Mouse (Mus musculus): Measurements from ENCODE around the gene Plekho2. TPM values are rescaled to one million over a fixed set of nuclear protein-coding genes. Genes with fewer than 3 reads are reported as not detected.

Plekho2 gene
- polyA plus RNA-seq, 1 experiment from 2014 or later, result 13.4 TPM

DNA sequence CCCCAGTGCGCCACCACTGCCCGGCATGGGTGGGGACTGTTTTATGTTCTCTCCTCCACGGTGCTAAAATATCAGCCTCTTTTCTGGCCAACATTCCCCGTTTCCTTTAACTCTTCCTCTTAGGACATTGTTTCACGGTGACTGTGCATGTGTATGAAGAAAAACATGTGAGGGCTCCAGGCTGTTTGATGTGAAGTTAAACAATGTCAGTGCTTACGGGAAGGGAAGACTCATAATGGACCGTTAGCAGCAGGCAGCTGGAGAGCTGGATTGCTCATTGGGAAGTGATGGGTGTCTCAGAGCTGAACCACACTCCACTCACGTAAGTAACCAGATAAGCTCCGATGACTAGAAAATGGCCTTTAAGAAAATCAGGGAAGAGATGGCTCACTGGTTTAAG is 40.1 kb downstream of the Plekho2 start:
- no peaks in the 10 kb centered on the region for H3K9me3 ChIP-seq (replicated peaks; ENCODE audit: low read length)
- H3K36me3 ChIP-seq (ENCODE audit: insufficient read depth, low read length), result no peaks in the 10 kb centered on the region
- no peak for TF ChIP-seq CTCF (IDR thresholded peaks at IDR 0.05; ENCODE audit: low read depth)
- 77% methylated on average over 9 of the region's 9 CpGs for WGBS
- no peaks in the 10 kb centered on the region for H3K4me1 ChIP-seq (replicated peaks; ENCODE audit: insufficient read depth, low read length)
- no peak overlapping the region for H3K9ac ChIP-seq (ENCODE audit: low read depth, low read length)
- DNase-seq (ENCODE audit: low spot score) (no peak), ATAC-seq (replicated peaks; ENCODE audit: low FRiP score, low read depth) (no peak)
- no peak overlapping the region for H3K27ac ChIP-seq
- no peak overlapping the region for H3K4me2 ChIP-seq (ENCODE audit: low read length)
- H3K27me3 ChIP-seq (ENCODE audit: insufficient read depth, low read length), result no peaks in the 10 kb centered on the region
- no peak overlapping the region for H3K4me3 ChIP-seq (replicated peaks; ENCODE audit: low read depth, low read length)

DNA sequence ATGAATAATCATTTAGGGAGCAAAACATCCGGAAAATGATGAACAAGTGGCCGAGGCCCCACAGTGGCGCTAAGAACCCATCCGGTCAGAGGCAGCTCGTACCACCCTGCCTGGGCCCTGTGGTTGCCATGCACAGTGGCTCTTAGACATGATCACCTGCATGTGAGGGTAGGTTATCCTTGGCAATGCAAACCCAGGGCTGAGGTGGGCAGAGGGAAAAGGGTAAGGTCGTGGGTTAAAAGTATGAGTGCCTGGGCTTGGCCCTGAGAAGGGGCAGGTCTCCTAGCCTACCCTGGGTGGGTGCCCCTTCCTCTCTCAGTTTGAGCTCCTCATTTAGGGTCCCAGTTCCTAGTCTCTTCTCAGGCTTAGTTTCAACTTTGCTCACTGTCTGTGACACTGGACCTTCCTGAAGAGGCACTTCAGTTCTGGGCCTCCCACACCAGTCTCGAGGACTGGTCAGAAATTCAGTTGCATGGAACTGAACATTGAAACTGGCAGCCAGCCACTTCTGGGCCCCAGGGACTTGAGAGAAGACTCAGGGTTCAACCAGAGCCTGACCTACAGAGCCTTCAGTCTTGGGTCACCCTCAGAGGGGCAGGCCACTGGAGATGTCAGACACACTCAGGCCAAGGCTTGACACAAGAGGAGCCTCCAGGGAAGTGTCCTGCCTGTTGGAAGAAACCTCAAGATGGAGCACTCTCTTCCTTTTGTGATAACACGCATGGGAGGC is 41.8 kb downstream of the Plekho2 start:
- ATAC-seq (replicated peaks; ENCODE audit: low FRiP score, low read depth) (no peak), DNase-seq (ENCODE audit: low spot score) (no peak)
- Histone ChIP-seq H3K4me1 (replicated peaks; ENCODE audit: insufficient read depth, low read length) (no peaks in the 10 kb centered on the region), H3K9ac (ENCODE audit: low read depth, low read length) (no peak overlapping the region), H3K36me3 (ENCODE audit: insufficient read depth, low read length) (no peaks in the 10 kb centered on the region), H3K27ac (no peak overlapping the region), H3K4me3 (replicated peaks; ENCODE audit: low read depth, low read length) (no peak overlapping the region), H3K27me3 (ENCODE audit: insufficient read depth, low read length) (no peaks in the 10 kb centered on the region), H3K9me3 (replicated peaks; ENCODE audit: low read length) (no peaks in the 10 kb centered on the region), H3K4me2 (ENCODE audit: low read length) (no peak overlapping the region)
- 89% methylated on average over 8 of the region's 8 CpGs for WGBS
- no peak for TF ChIP-seq CTCF (IDR thresholded peaks at IDR 0.05; ENCODE audit: low read depth)

DNA sequence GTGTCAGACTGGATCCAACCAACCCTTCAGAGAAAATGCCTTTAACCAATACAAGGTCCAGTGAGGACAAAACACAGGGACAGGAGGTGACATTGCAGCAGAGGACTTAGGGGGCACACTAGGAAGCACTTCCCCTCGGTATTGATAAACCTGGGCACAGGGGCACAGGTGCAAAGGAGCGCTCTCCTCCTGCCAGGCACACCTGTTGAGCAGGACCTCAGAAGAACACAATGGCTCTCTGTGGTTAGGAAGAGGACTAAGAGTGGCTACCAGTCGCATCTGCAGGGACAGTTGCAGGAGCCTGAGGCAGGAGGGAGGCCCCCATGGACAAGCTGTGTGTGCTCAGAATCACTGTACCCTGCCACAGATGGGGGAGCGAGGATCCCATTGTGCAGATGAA is 43.3 kb downstream of the Plekho2 start:
- no peaks in the 10 kb centered on the region for H3K9me3 ChIP-seq (replicated peaks; ENCODE audit: low read length)
- no peaks in the 10 kb centered on the region for H3K36me3 ChIP-seq (ENCODE audit: insufficient read depth, low read length)
- no peaks in the 10 kb centered on the region for H3K27me3 ChIP-seq (ENCODE audit: insufficient read depth, low read length)
- H3K4me3 ChIP-seq (replicated peaks; ENCODE audit: low read depth, low read length), result no peak overlapping the region
- DNase-seq (ENCODE audit: low spot score) (no peak), ATAC-seq (replicated peaks; ENCODE audit: low FRiP score, low read depth) (no peak)
- TF ChIP-seq CTCF (IDR thresholded peaks at IDR 0.05; ENCODE audit: low read depth), result no peak
- 77% methylated on average over 4 of the region's 4 CpGs for WGBS
- no peak overlapping the region for H3K27ac ChIP-seq
- no peak overlapping the region for H3K9ac ChIP-seq (ENCODE audit: low read depth, low read length)
- H3K4me1 ChIP-seq (replicated peaks; ENCODE audit: insufficient read depth, low read length), result no peaks in the 10 kb centered on the region
- no peak overlapping the region for H3K4me2 ChIP-seq (ENCODE audit: low read length)

DNA sequence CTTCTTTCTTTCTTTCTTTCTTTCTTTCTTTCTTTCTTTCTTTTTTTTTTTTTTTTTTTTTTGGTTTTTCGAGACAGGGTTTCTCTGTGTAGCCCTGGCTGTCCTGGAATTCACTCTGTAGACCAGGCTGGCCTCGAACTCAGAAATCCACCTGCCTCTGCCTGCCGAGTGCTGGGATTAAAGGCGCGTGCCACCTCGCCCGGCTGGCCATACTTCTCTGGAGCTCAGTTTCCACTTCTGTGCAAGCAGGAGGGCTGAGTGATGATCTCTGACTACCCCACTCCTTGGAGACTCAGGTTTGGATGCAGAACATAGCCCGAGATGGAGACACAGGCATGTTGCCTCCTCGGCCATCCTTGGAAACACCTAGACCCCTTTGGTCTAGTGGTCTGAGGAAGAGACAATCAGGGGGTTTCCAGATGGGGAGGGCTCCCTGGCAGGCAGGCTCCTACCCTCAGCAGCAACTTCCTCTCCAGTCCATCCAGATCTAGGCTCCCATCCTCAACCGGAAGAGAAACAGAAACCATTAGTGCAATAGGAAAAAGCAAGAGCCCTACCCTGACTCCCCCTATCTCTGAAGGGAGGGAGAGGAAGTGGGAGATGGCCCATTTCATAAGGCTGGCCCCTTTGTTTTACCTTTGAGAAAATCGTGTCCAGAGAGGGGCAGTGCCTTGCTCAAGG is 43.9 kb downstream of the Plekho2 start:
- no peaks in the 10 kb centered on the region for H3K9me3 ChIP-seq (replicated peaks; ENCODE audit: low read length)
- H3K27me3 ChIP-seq (ENCODE audit: insufficient read depth, low read length), result no peaks in the 10 kb centered on the region
- no peak overlapping the region for H3K9ac ChIP-seq (ENCODE audit: low read depth, low read length)
- DNase-seq (ENCODE audit: low spot score) (no peak), ATAC-seq (replicated peaks; ENCODE audit: low FRiP score, low read depth) (no peak)
- H3K4me2 ChIP-seq (ENCODE audit: low read length), result no peak overlapping the region
- TF ChIP-seq CTCF (IDR thresholded peaks at IDR 0.05; ENCODE audit: low read depth), result no peak
- H3K4me3 ChIP-seq (replicated peaks; ENCODE audit: low read depth, low read length), result no peak overlapping the region
- no peaks in the 10 kb centered on the region for H3K4me1 ChIP-seq (replicated peaks; ENCODE audit: insufficient read depth, low read length)
- no peaks in the 10 kb centered on the region for H3K36me3 ChIP-seq (ENCODE audit: insufficient read depth, low read length)
- H3K27ac ChIP-seq, result no peak overlapping the region
- 82% methylated on average over 10 of the region's 11 CpGs for WGBS

DNA sequence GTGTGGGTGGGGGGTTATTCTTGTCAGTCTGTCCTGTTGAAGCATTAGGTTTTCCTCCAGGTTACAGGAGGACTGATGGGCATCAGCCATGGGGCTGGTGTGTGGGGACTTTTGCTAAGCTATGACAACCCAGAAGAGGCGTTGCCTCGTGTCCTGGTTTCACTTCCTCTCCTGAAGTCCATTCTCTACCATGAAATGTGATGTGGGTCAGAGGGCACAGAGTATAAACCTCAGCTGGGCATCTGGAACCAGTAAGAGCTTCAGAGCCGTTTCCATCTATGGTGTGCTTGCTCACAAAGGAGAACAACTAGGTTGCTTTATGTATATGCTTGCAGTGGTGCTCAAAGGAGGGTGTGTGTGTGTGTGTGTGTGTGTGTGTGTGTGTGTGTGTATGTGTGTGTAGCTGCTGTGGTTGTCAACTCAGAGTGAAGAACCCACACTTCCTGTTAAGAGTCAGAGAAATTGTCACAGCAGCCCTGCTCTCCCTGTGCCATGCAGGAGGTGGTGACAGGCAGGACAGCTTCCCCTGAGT is 44.6 kb downstream of the Plekho2 start:
- Histone ChIP-seq H3K4me2 (ENCODE audit: low read length) (no peak overlapping the region), H3K9me3 (replicated peaks; ENCODE audit: low read length) (no peaks in the 10 kb centered on the region), H3K36me3 (ENCODE audit: insufficient read depth, low read length) (no peaks in the 10 kb centered on the region), H3K4me1 (replicated peaks; ENCODE audit: insufficient read depth, low read length) (no peaks in the 10 kb centered on the region), H3K27me3 (ENCODE audit: insufficient read depth, low read length) (no peaks in the 10 kb centered on the region), H3K27ac (no peak overlapping the region), H3K9ac (ENCODE audit: low read depth, low read length) (no peak overlapping the region), H3K4me3 (replicated peaks; ENCODE audit: low read depth, low read length) (no peak overlapping the region)
- DNase-seq (ENCODE audit: low spot score), result no peak
- TF ChIP-seq CTCF (IDR thresholded peaks at IDR 0.05; ENCODE audit: low read depth), result no peak
- no peak for ATAC-seq (replicated peaks; ENCODE audit: low FRiP score, low read depth)
- 53% methylated on average over 3 of the region's 3 CpGs for WGBS

DNA sequence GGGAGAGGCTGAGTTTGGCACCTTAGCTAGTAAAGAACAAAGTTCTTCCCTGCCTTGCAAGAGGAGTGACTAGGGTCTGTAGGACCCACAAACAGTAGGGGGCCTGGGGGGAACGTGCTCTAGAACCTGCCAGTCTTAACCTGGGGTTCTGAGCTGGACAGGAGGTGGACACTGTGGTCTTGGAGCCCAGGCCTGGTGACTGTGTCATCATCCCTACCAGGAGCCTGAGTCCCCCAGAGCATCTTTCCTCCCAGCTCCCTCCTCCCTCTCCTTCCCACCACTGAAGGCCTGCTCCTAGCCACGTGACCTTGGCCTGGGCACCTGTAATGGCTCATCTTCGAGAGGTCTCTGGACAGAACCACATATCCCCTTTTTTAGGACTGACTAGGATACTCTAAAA is 45.7 kb downstream of the Plekho2 start:
- no peak for TF ChIP-seq CTCF (IDR thresholded peaks at IDR 0.05; ENCODE audit: low read depth)
- 92% methylated on average over 3 of the region's 3 CpGs for WGBS
- no peaks in the 10 kb centered on the region for H3K27me3 ChIP-seq (ENCODE audit: insufficient read depth, low read length)
- H3K4me2 ChIP-seq (ENCODE audit: low read length), result no peak overlapping the region
- no peaks in the 10 kb centered on the region for H3K4me1 ChIP-seq (replicated peaks; ENCODE audit: insufficient read depth, low read length)
- H3K9ac ChIP-seq (ENCODE audit: low read depth, low read length), result no peak overlapping the region
- H3K9me3 ChIP-seq (replicated peaks; ENCODE audit: low read length), result no peaks in the 10 kb centered on the region
- no peaks in the 10 kb centered on the region for H3K36me3 ChIP-seq (ENCODE audit: insufficient read depth, low read length)
- H3K27ac ChIP-seq, result no peak overlapping the region
- DNase-seq (ENCODE audit: low spot score) (no peak), ATAC-seq (replicated peaks; ENCODE audit: low FRiP score, low read depth) (no peak)
- no peak overlapping the region for H3K4me3 ChIP-seq (replicated peaks; ENCODE audit: low read depth, low read length)

Measured in kidney, postnatal 0 days (tissue).